Mouse (Mus musculus): Measurements from ENCODE around the gene Hist1h1t.

The Hist1h1t gene

DNA sequence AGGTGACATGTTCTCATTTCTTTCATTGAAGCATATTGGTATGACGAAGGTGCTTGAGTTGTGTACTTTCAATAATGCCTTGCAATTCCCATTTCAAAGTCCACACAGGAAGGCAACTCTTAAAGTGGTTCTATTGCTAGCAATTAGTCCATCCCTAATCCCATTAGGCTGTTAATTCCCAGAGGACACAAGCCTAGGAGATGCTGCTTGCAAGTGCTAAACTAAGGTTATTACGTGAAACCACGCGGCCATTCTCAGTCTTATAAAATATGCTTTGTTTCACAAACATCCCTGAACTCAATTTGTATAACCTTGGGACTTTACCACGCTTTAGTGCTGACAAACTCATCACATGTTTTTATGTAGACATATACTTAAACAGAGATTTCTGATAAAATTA lies 41.5 kb downstream of the Hist1h1t start:
- DNase-seq (ENCODE audit: low read depth): peak; percentile 13

DNA sequence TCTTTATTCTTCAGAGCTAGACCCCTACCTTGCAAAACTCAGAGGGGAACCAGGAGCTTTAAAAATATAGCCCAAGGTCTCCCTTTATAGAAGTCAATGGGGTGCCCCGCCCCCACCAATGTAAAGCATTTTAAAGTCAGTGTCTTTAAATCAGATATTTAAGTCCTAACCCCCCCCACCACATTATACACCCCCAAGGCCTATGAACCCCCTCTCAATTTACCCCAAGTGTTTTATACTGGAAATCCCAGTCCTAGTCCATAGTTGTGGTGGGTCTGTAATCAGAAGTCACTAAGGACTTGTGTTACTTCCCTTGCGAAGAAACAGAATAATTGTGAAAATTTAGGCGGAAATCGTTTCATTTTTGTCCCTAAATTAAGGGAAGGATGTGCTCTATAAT lies 42.4 kb downstream of the Hist1h1t start:
- no peak for DNase-seq (ENCODE audit: low read depth)

DNA sequence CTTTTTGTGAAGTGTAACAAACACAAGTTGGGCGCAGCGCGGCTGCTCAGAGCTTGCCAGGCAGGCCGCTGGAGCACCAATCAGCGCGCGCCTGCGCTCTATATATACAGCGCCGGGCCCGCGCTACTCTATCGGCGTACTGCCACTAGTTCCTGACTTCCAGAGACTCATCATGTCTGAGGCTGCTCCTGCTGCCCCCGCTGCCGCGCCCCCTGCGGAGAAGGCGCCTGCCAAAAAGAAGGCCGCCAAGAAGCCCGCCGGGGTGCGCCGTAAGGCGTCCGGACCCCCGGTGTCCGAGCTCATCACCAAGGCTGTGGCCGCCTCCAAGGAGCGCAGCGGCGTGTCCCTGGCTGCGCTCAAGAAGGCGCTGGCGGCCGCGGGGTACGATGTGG lies 43.1 kb downstream of the Hist1h1t start, which contains the start of gene Hist1h1c:
Gene Hist1h1c (plus strand): TSS at position 132 of the 392 bp plus-strand sequence.
- DNase-seq (ENCODE audit: low read depth): peak; percentile 94

DNA sequence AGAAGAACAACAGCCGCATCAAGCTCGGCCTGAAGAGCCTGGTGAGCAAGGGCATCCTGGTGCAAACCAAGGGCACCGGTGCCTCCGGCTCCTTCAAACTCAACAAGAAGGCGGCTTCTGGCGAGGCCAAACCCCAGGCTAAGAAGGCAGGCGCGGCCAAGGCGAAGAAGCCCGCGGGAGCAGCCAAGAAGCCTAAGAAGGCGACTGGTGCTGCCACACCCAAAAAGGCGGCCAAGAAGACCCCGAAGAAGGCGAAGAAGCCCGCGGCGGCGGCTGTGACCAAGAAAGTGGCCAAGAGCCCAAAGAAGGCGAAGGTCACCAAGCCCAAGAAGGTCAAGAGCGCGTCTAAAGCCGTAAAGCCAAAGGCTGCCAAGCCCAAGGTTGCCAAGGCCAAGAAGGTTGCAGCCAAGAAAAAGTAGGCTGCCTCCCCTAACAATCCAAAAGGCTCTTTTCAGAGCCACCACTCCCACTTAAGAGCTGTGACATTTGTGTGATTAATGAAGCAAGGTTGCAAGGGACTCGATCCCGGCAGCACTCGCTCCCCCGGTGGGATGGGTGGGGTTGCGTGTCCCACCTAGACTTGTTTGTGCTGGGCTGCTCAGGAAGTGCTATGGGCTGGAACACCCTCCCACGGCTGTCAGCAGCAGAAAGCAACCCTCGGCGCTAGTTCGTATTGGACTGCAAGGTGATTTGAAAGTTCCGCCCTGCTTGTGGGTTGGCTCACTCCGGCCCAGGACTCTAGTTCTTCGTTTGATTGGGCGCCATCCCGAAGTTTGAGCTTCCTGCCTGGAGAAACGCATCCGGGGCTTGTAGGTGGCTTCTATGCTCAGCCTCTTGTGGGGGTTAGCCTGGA lies 43.7 kb downstream of the Hist1h1t start:
- peak; percentile 96 for DNase-seq (ENCODE audit: low read depth)

DNA sequence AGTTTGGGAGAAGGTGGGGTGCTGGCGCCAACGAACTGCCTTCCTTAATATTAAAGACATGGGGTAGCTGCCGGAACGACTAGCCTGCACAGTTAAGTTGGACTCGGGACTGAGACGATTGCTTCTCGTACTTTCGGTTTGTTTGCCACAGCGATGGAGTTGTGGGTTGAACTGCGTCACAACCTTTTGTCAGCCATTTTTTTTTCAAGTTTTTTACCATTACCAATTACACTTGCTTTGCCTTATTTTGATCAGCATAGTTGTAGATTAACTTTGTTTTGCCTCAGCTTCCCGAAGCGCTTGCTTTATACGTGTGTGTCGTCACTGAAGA lies 44.3 kb downstream of the Hist1h1t start:
- DNase-seq (ENCODE audit: low read depth): peak; percentile 94

DNA sequence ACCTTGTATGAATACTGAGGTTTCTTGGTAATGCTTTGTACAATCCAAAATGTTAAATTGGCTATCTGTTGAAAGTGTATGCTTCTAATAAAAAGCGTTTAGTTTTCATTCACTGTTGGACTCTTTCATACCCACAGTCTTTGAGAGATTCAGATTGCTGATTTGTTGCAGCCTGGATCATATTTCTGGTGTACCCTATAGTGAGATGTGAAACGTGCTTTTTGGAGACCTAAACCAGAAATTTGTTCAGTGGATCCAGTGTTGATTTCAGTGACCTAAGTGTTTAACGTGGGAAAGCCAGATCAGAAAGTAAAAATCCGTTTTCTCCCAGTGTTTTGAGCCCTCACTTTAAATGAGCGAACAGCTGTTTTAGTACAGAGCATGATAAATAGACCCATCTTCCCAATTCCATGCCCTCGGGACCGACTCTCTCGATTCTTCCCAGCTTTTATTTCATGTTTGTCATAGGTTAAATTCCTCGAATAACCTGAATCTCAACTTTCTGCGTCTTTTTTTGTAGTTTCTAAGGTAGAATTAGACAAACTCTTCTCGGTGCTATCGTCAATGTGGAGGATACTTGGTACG lies 44.7 kb downstream of the Hist1h1t start:
- DNase-seq (ENCODE audit: low read depth): no peak

DNA sequence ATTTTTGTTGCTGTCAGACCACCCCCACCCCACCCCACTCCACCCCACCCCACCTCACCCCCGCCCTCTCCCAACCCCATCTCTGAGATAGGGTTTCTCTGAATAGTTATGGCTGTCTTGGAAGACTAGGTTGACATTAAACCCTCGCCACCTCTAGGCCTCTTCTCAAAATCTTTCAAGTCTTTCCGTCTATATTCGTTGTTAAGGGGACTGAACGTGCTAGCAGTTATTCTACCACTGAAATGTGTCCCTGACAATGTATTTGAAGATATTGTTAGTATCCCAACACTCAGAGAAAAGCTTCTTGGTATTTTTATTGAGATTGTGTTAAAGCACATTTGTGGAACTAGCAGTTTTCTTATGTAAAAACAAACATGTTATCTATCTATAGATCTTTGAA lies 45.3 kb downstream of the Hist1h1t start:
- peak; percentile 26 for DNase-seq (ENCODE audit: low read depth)

DNA sequence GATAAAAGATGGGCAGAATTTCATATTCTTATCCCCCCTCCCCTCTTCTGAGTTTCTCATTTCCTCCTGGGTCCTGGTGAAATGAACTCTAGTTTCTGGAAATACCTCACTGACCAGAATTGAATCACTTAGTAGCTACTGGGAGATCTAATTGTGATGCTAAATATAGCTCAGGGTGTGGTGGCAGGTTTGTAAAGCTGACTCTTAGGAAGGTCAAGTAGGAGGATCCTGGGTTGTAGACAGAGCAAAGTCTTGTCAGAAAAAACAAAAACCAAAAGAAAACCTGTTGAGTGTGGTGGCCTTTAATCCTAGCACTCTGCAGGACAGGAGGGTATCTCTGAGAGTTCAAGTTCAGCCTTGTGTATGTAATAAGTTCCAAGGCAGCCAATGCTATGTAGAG lies 46.4 kb downstream of the Hist1h1t start:
- DNase-seq (ENCODE audit: low read depth): peak; percentile 39

DNA sequence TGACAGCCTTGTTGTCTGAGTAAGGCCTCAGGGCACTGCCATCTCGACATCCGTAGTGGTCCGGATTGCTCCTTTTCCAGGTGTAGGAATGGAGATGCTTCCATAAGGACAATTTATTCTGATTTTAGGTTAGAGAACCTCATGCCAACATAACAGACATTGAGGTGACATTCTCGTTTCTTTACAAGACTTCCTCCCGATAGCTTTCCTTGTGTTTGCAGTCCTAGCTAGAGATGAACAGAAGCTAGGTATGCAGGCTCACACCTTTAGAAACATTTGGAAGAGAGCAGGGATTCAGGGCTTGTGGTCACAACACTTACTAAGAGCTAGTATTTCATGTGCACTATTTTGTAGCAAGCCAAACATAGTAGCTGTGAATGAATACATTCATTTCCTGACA lies 47.6 kb downstream of the Hist1h1t start:
- no peak for DNase-seq (ENCODE audit: low read depth)

DNA sequence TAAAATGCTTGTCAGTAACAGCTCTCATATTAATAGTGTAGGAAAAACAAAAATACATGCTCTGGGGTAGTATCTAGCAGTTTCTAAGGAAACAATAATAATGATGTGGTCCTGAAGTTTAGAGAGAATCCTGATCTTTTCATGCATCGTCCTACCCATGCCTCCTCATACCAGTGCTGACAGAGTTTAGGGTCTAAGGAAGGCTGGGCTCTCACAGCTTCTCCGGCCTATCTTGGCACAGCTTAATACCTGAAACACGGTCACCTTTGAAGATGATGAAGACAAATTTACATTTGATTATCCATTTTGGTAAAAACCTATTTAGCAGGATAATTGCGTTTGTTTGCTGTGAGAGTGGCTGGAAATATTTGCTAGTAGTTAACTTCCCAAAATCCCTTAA lies 48.3 kb downstream of the Hist1h1t start:
- peak; percentile 18 for DNase-seq (ENCODE audit: low read depth)

DNA sequence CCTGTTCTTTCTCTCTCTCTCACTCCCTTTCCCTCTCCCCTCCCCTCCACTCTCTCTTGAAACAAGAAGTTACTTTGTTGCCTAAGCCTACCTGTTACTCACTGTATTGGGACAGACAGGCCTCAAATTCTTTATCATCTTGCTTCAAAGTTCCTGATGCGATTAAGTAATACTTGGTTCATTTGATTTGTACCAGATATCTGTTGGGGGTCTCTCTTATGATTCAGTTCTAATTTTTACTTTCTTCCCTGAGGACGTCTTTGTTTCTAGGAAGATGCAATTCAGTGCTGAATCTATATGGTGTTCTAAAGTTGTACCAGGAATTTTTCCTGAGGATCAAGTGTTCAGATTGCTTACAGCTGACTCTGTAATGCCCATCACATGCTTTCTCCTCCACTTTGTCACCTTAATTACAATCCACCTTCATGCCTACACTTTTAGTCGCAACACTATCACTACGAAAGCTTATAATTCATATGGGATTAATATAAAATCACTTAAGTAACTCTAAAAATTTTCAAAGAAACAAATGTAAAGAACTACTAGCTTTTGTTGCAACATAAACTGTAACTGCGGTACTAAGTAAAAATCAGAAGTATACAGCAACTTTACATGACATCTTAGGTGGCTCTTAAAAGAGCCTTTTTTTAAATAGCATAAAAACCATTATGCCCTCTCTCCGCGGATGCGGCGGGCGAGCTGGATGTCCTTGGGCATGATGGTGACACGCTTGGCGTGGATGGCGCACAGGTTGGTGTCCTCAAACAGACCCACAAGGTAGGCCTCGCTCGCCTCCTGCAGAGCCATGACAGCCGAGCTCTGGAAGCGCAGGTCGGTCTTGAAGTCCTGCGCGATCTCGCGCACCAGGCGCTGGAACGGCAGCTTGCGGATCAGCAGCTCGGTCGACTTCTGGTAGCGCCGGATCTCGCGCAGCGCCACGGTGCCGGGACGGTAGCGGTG lies 49.1 kb downstream of the Hist1h1t start:
- peak; percentile 57 for DNase-seq (ENCODE audit: low read depth)

DNA sequence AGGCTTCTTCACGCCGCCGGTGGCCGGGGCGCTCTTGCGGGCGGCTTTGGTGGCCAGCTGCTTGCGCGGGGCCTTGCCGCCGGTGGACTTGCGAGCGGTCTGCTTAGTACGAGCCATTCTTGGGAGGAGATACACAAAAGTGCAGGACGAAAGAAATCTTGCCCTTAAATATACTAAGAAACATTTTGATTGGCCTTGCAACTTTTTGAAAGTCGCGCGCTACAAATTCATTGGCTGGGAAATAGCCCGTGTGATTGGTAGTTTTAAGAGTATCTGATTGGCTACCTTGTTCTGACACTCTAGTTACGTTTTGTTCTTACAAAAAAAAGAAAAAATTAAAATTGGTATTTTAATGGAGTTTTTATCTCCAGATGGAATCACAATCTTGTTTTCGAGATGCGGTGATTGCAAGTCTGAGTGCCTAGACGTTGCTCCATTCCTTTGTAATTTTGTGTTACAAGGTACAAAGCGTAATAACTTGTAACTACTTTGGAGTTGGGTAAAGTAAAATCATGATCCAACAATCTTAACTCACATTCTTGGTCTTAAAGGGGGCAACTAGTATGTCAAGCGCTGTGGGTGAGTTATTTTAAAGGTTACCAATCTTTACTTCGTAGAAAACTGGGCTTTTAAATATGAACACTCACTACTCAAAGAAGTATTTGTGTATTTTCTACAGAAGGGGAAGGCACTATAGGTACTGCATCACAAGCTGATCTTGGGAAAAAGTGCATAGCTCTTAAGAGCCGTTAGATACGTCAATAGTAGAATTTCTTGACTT lies 50.0 kb downstream of the Hist1h1t start, which contains the start of gene Hist1h3c:
Gene Hist1h3c (minus strand): TSS at position 222 of the 781 bp plus-strand sequence.
- DNase-seq (ENCODE audit: low read depth): peak; percentile 80
